Mouse (Mus musculus) gastrocnemius, postnatal 10 days (tissue): Measurements from ENCODE around the gene Atoh1. TPM values are rescaled to one million over a fixed set of nuclear protein-coding genes. Genes with fewer than 3 reads are reported as not detected.

Experiments
- DNase-seq: peaks from one replicate; pipeline ENCODE4 v3.0.0; 2021; ENCODE audit warnings: mixed read lengths
- long read RNA-seq, 2 experiments: library from polyadenylated mRNA; stranded (forward); transcript quantifications; one replicate each; pipeline ENCODE4 v2.0.0; 2021
- total RNA-seq, 2 experiments: library from RNA; stranded (reverse); gene quantifications; 2 replicates each; pipeline ENCODE4 v1.2.3; 2021

Gene Atoh1
- not detected for total RNA-seq
- long read RNA-seq, experiment 1, result 0 reads
- long read RNA-seq, experiment 2, result 0 reads

DNA sequence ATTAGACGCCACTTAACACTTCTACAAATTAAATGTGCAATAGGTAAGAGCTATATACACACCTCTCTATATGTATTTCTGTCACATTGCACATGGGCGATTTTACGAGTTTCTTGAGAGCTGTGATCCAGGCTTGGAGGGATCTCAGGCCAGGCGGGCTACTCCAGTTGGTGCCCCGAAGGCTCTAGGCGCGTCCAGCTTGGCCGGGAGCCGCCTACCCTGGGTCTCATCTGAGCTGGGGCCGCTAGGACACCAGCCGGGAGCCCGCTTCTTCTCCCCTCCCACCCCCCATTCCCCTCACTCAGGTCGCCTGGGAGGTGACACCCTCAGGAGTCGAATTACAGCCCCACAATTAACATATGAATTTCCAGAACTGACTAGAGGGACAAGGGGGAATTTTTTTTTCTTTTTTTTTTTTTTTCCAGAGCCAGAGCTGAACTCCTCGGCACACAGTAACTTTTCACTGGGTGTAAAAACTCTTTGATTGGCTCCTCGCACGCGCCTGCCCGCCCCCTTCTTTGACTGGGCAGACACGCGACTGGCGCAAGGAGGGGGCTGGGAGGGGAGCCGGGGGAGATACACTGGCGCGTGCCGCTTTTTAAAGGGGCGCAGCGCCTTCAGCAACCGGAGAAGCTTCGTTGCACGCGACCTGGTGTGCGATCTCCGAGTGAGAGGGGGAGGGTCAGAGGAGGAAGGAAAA is at the start of gene Atoh1:
TSS of gene Atoh1 (plus strand) at position 627 of the 700 bp plus-strand sequence.
- DNase-seq, result peak; percentile 20

GRCm38 (mm10) chr6:64683974-64684373 is 45.0 kb upstream of the Atoh1 start:
- DNase-seq, result peak; percentile 17

- no peak for DNase-seq
Observed at GRCm38 (mm10) chr6:64684973-64685372, 44.0 kb upstream of the Atoh1 start.

GRCm38 (mm10) chr6:64688181-64688944 is 40.6 kb upstream of the Atoh1 start:
- no peak for DNase-seq

GRCm38 (mm10) chr6:64694688-64695087 is 34.2 kb upstream of the Atoh1 start:
- DNase-seq, result no peak

DNA sequence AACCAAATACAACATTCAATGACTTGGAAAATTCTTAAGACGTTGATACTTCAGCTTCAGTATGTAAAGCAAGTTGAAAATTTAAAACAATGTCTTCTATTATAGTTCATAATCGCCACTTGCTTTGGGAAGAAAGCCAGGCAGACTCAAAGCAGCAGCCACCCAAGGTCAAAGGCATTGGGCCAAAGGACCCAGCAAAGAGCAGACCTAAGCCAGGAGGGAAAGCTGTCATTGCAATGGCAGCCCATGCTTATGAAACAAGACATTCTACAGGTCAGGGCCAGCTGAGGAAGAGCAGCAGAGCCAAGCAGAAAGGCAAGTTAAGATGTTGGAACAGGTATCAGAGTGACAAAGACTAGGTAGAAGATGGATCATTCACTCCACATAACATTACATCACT is 25.3 kb upstream of the Atoh1 start:
- no peak for DNase-seq

GRCm38 (mm10) chr6:64727751-64728403 is 1.0 kb upstream of the Atoh1 start:
- DNase-seq, result no peak

DNA sequence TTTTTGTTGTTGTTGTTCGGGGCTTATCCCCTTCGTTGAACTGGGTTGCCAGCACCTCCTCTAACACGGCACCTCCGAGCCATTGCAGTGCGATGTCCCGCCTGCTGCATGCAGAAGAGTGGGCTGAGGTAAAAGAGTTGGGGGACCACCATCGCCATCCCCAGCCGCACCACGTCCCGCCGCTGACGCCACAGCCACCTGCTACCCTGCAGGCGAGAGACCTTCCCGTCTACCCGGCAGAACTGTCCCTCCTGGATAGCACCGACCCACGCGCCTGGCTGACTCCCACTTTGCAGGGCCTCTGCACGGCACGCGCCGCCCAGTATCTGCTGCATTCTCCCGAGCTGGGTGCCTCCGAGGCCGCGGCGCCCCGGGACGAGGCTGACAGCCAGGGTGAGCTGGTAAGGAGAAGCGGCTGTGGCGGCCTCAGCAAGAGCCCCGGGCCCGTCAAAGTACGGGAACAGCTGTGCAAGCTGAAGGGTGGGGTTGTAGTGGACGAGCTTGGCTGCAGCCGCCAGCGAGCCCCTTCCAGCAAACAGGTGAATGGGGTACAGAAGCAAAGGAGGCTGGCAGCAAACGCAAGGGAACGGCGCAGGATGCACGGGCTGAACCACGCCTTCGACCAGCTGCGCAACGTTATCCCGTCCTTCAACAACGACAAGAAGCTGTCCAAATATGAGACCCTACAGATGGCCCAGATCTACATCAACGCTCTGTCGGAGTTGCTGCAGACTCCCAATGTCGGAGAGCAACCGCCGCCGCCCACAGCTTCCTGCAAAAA is 496 bp downstream of the Atoh1 start:
- DNase-seq, result peak; percentile 13

GRCm38 (mm10) chr6:64730030-64730429 is 1.1 kb downstream of the Atoh1 start:
- DNase-seq, result no peak

DNA sequence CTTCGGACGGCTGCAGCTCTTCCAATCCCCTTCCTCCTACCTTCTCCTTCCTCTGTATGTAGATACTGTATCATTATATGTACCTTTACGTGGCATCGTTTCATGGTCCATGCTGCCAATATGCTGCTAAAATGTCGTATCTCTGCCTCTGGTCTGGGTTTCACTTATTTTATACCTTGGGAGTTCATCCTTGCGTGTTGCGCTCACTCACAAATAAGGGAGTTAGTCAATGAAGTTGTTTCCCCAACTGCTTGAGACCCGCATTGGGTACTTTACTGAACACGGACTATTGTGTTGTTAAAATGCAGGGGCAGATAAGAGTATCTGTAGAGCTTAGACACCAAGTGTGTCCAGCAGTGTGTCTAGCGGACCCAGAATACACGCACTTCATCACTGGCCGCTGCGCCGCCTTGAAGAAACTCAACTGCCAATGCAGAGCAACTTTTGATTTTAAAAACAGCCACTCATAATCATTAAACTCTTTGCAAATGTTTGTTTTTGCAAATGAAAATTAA is 1.6 kb downstream of the Atoh1 start:
- DNase-seq, result no peak

- no peak for DNase-seq
Observed at GRCm38 (mm10) chr6:64731126-64731525, 2.2 kb downstream of the Atoh1 start.

GRCm38 (mm10) chr6:64731621-64732320 is 2.8 kb downstream of the Atoh1 start:
- no peak for DNase-seq

- DNase-seq, result no peak
Observed at GRCm38 (mm10) chr6:64733311-64733710, 4.4 kb downstream of the Atoh1 start.

DNA sequence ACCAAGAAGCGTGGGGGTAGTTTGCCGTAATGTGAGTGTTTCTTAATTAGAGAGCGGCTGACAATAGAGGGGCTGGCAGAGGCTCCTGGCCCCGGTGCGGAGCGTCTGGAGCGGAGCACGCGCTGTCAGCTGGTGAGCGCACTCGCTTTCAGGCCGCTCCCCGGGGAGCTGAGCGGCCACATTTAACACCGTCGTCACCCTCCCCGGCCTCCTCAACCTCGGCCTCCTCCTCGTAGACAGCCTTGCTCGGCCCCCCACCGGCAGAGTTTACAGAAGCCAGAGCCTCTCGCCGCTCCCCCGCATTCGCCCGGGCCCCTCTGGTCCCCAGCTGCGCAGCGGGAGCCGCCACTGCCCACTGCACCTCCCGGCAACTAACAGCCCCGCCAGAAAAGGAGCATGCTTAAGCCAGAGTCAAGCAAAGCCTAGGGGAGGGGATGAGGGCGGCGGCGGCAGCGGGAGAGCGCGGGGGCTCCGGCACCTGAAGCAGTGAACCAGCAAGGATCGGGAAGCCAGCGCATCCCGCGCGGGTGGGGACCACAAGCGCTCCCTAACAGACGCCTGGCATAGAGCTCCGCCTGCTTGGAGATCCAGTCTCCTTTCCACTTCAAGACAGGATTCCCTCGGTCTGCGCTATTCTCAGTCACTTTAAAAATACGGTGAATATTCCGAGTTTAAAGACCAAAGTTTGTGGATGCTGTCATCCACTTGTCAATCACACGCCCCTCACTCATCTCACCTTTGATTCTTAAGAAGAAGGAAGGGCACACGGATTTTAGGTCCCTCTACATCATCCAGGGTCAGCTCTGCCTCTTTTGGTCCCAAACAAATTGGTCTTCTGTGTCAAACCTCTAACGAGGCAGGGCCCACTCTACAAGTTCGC is 5.8 kb downstream of the Atoh1 start:
- peak; percentile 7 for DNase-seq

- no peak for DNase-seq
Observed at GRCm38 (mm10) chr6:64736317-64736716, 7.4 kb downstream of the Atoh1 start.

- no peak for DNase-seq
Observed at GRCm38 (mm10) chr6:64742915-64743489, 14.1 kb downstream of the Atoh1 start.

DNA sequence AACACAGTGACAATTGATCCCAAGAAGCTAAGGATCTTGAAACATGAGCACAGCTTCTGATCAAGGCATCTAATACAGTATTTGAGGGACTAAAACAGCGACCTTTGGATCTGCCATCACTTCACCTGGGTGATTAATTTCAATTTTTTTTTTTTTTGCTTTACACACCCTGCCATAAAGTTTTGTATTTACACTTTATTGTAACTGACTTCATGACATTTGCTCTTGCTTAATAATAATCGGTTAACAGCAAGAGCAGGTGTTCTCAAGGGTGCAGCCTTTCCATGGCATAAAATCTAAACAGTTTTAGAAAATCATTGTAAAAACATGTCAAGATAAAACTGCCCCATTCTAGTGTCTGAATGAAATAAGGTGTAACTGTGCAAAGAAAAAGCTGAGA is 25.6 kb downstream of the Atoh1 start:
- no peak for DNase-seq

- no peak for DNase-seq
Observed at GRCm38 (mm10) chr6:64763901-64764300, 35.0 kb downstream of the Atoh1 start.

DNA sequence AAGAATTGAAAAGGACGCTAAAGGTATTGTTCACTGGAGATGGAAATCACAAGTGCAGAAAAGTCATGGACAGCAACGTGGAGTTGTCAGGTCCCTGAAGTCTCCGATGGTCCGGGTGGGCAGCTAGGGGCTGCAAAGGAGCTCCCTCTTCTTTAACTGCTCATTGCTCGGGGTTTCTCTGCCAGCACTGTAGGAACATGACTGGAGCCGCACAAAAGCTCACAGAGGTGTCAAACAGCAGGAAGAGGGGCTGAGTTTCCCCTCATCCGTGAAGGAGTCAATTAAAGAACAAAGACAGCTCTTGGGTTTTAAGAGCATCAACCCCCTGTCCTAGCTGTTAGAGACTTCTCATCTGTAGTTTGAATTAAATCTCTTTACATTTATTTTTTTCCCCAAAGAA is 44.5 kb downstream of the Atoh1 start:
- no peak for DNase-seq
